Mouse (Mus musculus) gastrocnemius, postnatal 25 days (tissue): ENCODE measurements around the gene Sec23b. TPM values are rescaled to one million over a fixed set of nuclear protein-coding genes. Genes with fewer than 3 reads are reported as not detected.

ENCODE experiments used
- DNase-seq: peaks from one replicate; pipeline ENCODE4 v3.0.0; 2022
- microRNA-seq, 2 experiments: library from miRNA; unstranded; fragments of <30 nt; microRNA quantifications; one replicate each; pipeline ENCODE4 v1.2.0; 2021; ENCODE audit warnings: borderline replicate concordance in 2 of 2
- total RNA-seq, 2 experiments: library from RNA; stranded (reverse); gene quantifications; 1 replicate in 1 of 2; 2 replicates in 1 of 2; pipeline ENCODE4 v1.2.3; 2021

Sec23b gene
- total RNA-seq, 2 experiments from 2014 or later = 10.5 to 13.4 TPM

GRCm38 (mm10) chr2:144601576-144601975 lies 45.5 kb downstream of the Sec23b start:
- DNase-seq = no peak

GRCm38 (mm10) chr2:144613956-144614355 lies 57.9 kb downstream of the Sec23b start:
- DNase-seq = no peak

GRCm38 (mm10) chr2:144617074-144617874 lies 61.2 kb downstream of the Sec23b start:
- DNase-seq = no peak

GRCm38 (mm10) chr2:144621491-144621890 lies 65.5 kb downstream of the Sec23b start:
- DNase-seq = no peak

GRCm38 (mm10) chr2:144633551-144633950 lies 77.5 kb downstream of the Sec23b start:
- no peak for DNase-seq

- DNase-seq = no peak
Observed at GRCm38 (mm10) chr2:144634231-144634630, 78.2 kb downstream of the Sec23b start.

- no peak for DNase-seq
Observed at GRCm38 (mm10) chr2:144634729-144635128, 78.7 kb downstream of the Sec23b start.

- DNase-seq = no peak
Observed at GRCm38 (mm10) chr2:144635644-144636320, 79.8 kb downstream of the Sec23b start.

- no peak for DNase-seq
Observed at GRCm38 (mm10) chr2:144637204-144637603, 81.2 kb downstream of the Sec23b start.

GRCm38 (mm10) chr2:144637671-144638395 lies 81.8 kb downstream of the Sec23b start:
- DNase-seq = no peak

GRCm38 (mm10) chr2:144638719-144639118 lies 82.7 kb downstream of the Sec23b start:
- no peak for DNase-seq

- DNase-seq = no peak
Observed at GRCm38 (mm10) chr2:144640101-144640500, 84.1 kb downstream of the Sec23b start.

Small RNA genes within 50 kb of the gene (microRNA-seq; reads per million reads assigned to microRNA genes)
- 0 reads per million in 2 experiments for gene Gm24823

Other genes starting within 250 kb of the Sec23b start
- not detected for gene Ovol2, start 224.1 kb upstream of the Sec23b start, total RNA-seq
- 10 to 100 TPM; 16.9 to 20.9 TPM for gene Kat14, start 187.2 kb upstream of the Sec23b start, total RNA-seq
- gene Pet117, start 187.2 kb upstream of the Sec23b start, total RNA-seq = 1 to 10 TPM; 5.8 to 6.5 TPM
- under 1 TPM; 0.13 to 0.49 TPM for gene Dzank1, start 28.8 kb upstream of the Sec23b start, total RNA-seq
- 1 to 10 TPM; 8.8 to 9.4 TPM for gene Polr3f, start 28.5 kb upstream of the Sec23b start, total RNA-seq
- gene Rbbp9, start 5.4 kb upstream of the Sec23b start, total RNA-seq = 1 to 10 TPM; 5.2 to 6.1 TPM
- gene Smim26, start 37.8 kb downstream of the Sec23b start, total RNA-seq = 10 to 100 TPM; 69.8 to 69.9 TPM
- 10 to 100 TPM in 1 of 2 experiments, 1 to 10 TPM in 1; 8.4 to 11.7 TPM for gene Dtd1, start 43.7 kb downstream of the Sec23b start, total RNA-seq